Mouse (Mus musculus) lung, embryonic 16.5 days (tissue): ENCODE measurements around the gene Rbms3. TPM values are rescaled to one million over a fixed set of nuclear protein-coding genes. Genes with fewer than 3 reads are reported as not detected.

Experiments
- ATAC-seq: fragments of 200-750 bp; cut with Nextera tagmentation; 2 replicates; pipeline ENCODE4 v1.8.0; 2017; ENCODE audit warnings: low read depth, mild to moderate bottlenecking, moderate library complexity
- H3K27ac ChIP-seq: fragments of 300-500 bp; sonication (generic); 2 replicates; pipeline ENCODE4 v1.5.1; 2014; ENCODE audit warnings: mild to moderate bottlenecking, control low read depth, low read length
- H3K27me3 ChIP-seq: fragments of 300-500 bp; sonication (generic); 2 replicates; pipeline ENCODE4 v1.6.1; 2014; ENCODE audit warnings: low read depth, low read length, mixed read lengths; ENCODE audit not compliant: control insufficient read depth, insufficient read depth
- H3K36me3 ChIP-seq: fragments of 300-500 bp; sonication (generic); 2 replicates; pipeline ENCODE4 v1.6.1; 2014; ENCODE audit warnings: low read length; ENCODE audit not compliant: control insufficient read depth, insufficient read depth
- H3K4me1 ChIP-seq: fragments of 300-500 bp; sonication (generic); replicated peaks from 2 replicates; pipeline ENCODE4 v1.6.1; 2014; ENCODE audit warnings: low read length, mixed read lengths; ENCODE audit not compliant: control insufficient read depth, insufficient read depth
- H3K4me2 ChIP-seq: fragments of 300-500 bp; sonication (generic); 2 replicates; pipeline ENCODE4 v1.6.1; 2014; ENCODE audit warnings: low read depth, low read length, control low read depth
- H3K4me3 ChIP-seq: fragments of 300-500 bp; sonication (generic); 2 replicates; pipeline ENCODE4 v1.5.1; 2014; ENCODE audit warnings: mild to moderate bottlenecking, low read length, control low read depth
- H3K9ac ChIP-seq: fragments of 300-500 bp; sonication (generic); 2 replicates; pipeline ENCODE4 v1.6.1; 2014; ENCODE audit warnings: low read length, control low read depth
- H3K9me3 ChIP-seq: fragments of 300-500 bp; sonication (generic); 2 replicates; pipeline ENCODE4 v1.6.1; 2016; ENCODE audit warnings: low read length; ENCODE audit not compliant: control insufficient read depth
- WGBS: fragments of 180-500 bp; shearing (Covaris S2); extraction: QIAGEN DNeasy Blood & Tissue Kit; methylation state at CpG from one replicate; pipeline ENCODE4 v1.1.7; 2014; 5-methylcytosine and 5-hydroxymethylcytosine counted together
- polyA plus RNA-seq: library from polyadenylated mRNA; unstranded; fragments of >200 nt; fragmentation: Nextera tagmentation; extraction: Ambion mirVana; gene quantifications from 2 replicates; pipeline ENCODE4 v1.2.1, GENCODE M21; 2015

Rbms3 gene
- polyA plus RNA-seq, result 103 and 104 TPM in 2 replicates

GRCm38 (mm10) chr9:117629771-117630170, at the start of gene Rbms3:
Rbms3 (minus strand) TSS chr9:117629913.
- no peaks in the 10 kb centered on the region for H3K27me3 ChIP-seq
- H3K9ac ChIP-seq, result no peak within 1 kb of the TSS
- WGBS, result 66% methylated on average over 9 of the region's 9 CpGs
- H3K4me2 ChIP-seq, result no peak within 1 kb of the TSS
- no peak for ATAC-seq
- H3K4me3 ChIP-seq, result no peak within 1 kb of the TSS
- H3K4me1 ChIP-seq, result no peaks in the 10 kb centered on the region
- no peaks in the 10 kb centered on the region for H3K36me3 ChIP-seq
- H3K27ac ChIP-seq, result no peak within 1 kb of the TSS
- H3K9me3 ChIP-seq, result no peaks in the 10 kb centered on the region

- Histone ChIP-seq H3K4me1 (no peaks in the 10 kb centered on the region), H3K27ac (no peak overlapping the region), H3K27me3 (no peaks in the 10 kb centered on the region), H3K9ac (no peak overlapping the region), H3K4me3 (no peak overlapping the region), H3K4me2 (no peak overlapping the region), H3K9me3 (no peaks in the 10 kb centered on the region), H3K36me3 (no peaks in the 10 kb centered on the region)
- 75% methylated on average over 5 of the region's 5 CpGs for WGBS
- ATAC-seq, result no peak
These were observed 43.6 kb upstream of the Rbms3 start for GRCm38 (mm10) chr9:117673311-117673710.

- Histone ChIP-seq H3K9ac (no peak overlapping the region), H3K4me2 (no peak overlapping the region), H3K4me1 (peaks cover 5% of the 10 kb centered on the region; the same call in 1 of the 2 replicates), H3K36me3 (no peaks in the 10 kb centered on the region), H3K4me3 (no peak overlapping the region), H3K27me3 (no peaks in the 10 kb centered on the region), H3K27ac (no peak overlapping the region), H3K9me3 (no peaks in the 10 kb centered on the region)
- WGBS, result 55% methylated on average over 2 of the region's 2 CpGs
- peak; percentile 43; the same call in 1 of the 2 replicates for ATAC-seq
These were observed 24.9 kb upstream of the Rbms3 start for GRCm38 (mm10) chr9:117654626-117655025.

GRCm38 (mm10) chr9:117653641-117654040, 23.9 kb upstream of the Rbms3 start:
- H3K27ac ChIP-seq, result peak overlapping the region; percentile 65
- H3K36me3 ChIP-seq, result no peaks in the 10 kb centered on the region
- H3K4me2 ChIP-seq, result no peak overlapping the region
- no peak overlapping the region for H3K9ac ChIP-seq
- ATAC-seq, result peak; percentile 38; the same call in 1 of the 2 replicates
- 18% methylated on average over 5 of the region's 5 CpGs for WGBS
- H3K9me3 ChIP-seq, result no peaks in the 10 kb centered on the region
- H3K27me3 ChIP-seq, result no peaks in the 10 kb centered on the region
- H3K4me3 ChIP-seq, result no peak overlapping the region
- H3K4me1 ChIP-seq, result peaks cover 5% of the 10 kb centered on the region; the same call in 1 of the 2 replicates

GRCm38 (mm10) chr9:117646131-117646530, 16.4 kb upstream of the Rbms3 start:
- H3K4me3 ChIP-seq, result no peak overlapping the region
- H3K4me2 ChIP-seq, result no peak overlapping the region
- H3K36me3 ChIP-seq, result no peaks in the 10 kb centered on the region
- H3K27ac ChIP-seq, result no peak overlapping the region
- no peaks in the 10 kb centered on the region for H3K27me3 ChIP-seq
- H3K9me3 ChIP-seq, result no peaks in the 10 kb centered on the region
- H3K4me1 ChIP-seq, result no peaks in the 10 kb centered on the region
- no peak overlapping the region for H3K9ac ChIP-seq
- WGBS, result 67% methylated on average over 2 of the region's 2 CpGs
- no peak for ATAC-seq

- H3K4me2 ChIP-seq, result no peak overlapping the region
- no peaks in the 10 kb centered on the region for H3K9me3 ChIP-seq
- WGBS, result 74% methylated on average over 4 of the region's 4 CpGs
- no peaks in the 10 kb centered on the region for H3K27me3 ChIP-seq
- H3K36me3 ChIP-seq, result no peaks in the 10 kb centered on the region
- H3K27ac ChIP-seq, result no peak overlapping the region
- H3K4me1 ChIP-seq, result no peaks in the 10 kb centered on the region; the same call in 1 of the 2 replicates
- no peak for ATAC-seq
- no peak overlapping the region for H3K9ac ChIP-seq
- H3K4me3 ChIP-seq, result no peak overlapping the region
These were observed 11.5 kb upstream of the Rbms3 start for GRCm38 (mm10) chr9:117641090-117641782.

- H3K9me3 ChIP-seq, result no peaks in the 10 kb centered on the region
- no peak overlapping the region for H3K27ac ChIP-seq
- no peak overlapping the region for H3K4me3 ChIP-seq
- 67% methylated on average over 5 of the region's 5 CpGs for WGBS
- no peaks in the 10 kb centered on the region for H3K27me3 ChIP-seq
- no peak overlapping the region for H3K9ac ChIP-seq
- no peak for ATAC-seq
- H3K36me3 ChIP-seq, result no peaks in the 10 kb centered on the region
- H3K4me2 ChIP-seq, result no peak overlapping the region
- H3K4me1 ChIP-seq, result no peaks in the 10 kb centered on the region; the same call in 1 of the 2 replicates
These were observed 9.0 kb upstream of the Rbms3 start for GRCm38 (mm10) chr9:117638623-117639185.

- WGBS, result 80% methylated on average over 8 of the region's 8 CpGs
- Histone ChIP-seq H3K4me3 (no peak overlapping the region), H3K27me3 (no peaks in the 10 kb centered on the region), H3K4me1 (no peaks in the 10 kb centered on the region; the same call in 1 of the 2 replicates), H3K27ac (no peak overlapping the region), H3K4me2 (no peak overlapping the region), H3K9me3 (no peaks in the 10 kb centered on the region), H3K9ac (no peak overlapping the region), H3K36me3 (no peaks in the 10 kb centered on the region)
- no peak for ATAC-seq
These were observed 6.8 kb upstream of the Rbms3 start for GRCm38 (mm10) chr9:117636492-117636891.

GRCm38 (mm10) chr9:117627173-117627572, 2.5 kb downstream of the Rbms3 start:
- H3K4me3 ChIP-seq, result no peak overlapping the region
- no peak overlapping the region for H3K27ac ChIP-seq
- no peaks in the 10 kb centered on the region for H3K4me1 ChIP-seq
- no peak overlapping the region for H3K9ac ChIP-seq
- peaks cover 3% of the 10 kb centered on the region; the same call in 1 of the 2 replicates for H3K9me3 ChIP-seq
- no peaks in the 10 kb centered on the region for H3K36me3 ChIP-seq
- no peaks in the 10 kb centered on the region for H3K27me3 ChIP-seq
- no peak for ATAC-seq
- no peak overlapping the region for H3K4me2 ChIP-seq
